Comparison of ENCODE assay signal across 10 mouse cellular contexts in the genomic region with DNA sequence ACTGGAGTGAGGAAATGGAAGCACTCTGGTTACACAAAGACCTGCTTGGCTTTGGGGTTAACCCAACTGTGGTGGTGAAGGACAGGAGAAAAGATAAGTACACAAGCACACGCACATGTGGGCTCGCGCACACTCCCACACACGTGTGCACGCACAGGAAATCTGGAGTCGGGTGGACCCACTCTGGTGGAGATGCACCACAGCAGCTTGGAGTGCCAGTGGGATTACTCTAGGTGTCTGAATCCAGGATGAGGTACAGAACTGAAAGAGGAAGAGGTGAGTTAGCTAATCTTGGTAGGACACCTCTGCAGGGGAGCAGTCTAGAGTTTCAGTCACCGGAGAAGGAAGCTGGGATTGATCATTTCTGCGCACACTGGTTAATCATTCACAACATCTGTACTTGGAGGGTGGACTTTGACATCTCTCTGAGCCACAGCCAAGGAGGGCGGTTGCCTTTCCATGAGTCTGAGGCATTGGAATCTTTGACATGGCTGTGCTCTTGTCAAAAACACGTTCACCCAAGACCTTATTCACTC. TPM values are rescaled to one million over a fixed set of nuclear protein-coding genes. Genes with fewer than 3 reads are reported as not detected.
DNase-seq lines count a peak whose midpoint lies in the region; ATAC-seq lines count a peak whose summit lies in the region.
"Had no signal": no experiment of that assay in that cellular context is flagged by ENCODE, and none has a peak within 500 bp of the region (broad histone marks: within the 10 kb centered on the region; RNA-seq: fewer than 3 reads in every experiment).

No protein-coding gene starts in this region.

- no peak overlapping the region for H3K9ac ChIP-seq in liver, embryonic 13.5 days
- H3K9ac ChIP-seq: embryonic facial prominence, embryonic 12.5 days; hindbrain, embryonic 13.5 days had no signal

- H3K27me3 ChIP-seq in liver, embryonic 13.5 days = no peaks in the 10 kb centered on the region
- H3K27me3 ChIP-seq: embryonic facial prominence, embryonic 12.5 days; hindbrain, embryonic 13.5 days had no signal

- peak overlapping the region; percentile 38; the same call in 1 of the 2 replicates for H3K4me2 ChIP-seq in liver, embryonic 13.5 days
- H3K4me2 ChIP-seq: embryonic facial prominence, embryonic 12.5 days; hindbrain, embryonic 13.5 days had no signal

- peak; percentile 42 for ATAC-seq in liver, embryonic 13.5 days (ENCODE audit: low read depth)

- peak; percentile 13 to 21 for DNase-seq in right cerebral cortex, postnatal 10 days (ENCODE audit: low spot score in 2 of 2)
- DNase-seq in right cerebral cortex, adult 18-20 months = no peak
- DNase-seq in kidney, adult 8-10 months = peak; percentile 86 to 91
- no peak for DNase-seq in liver, embryonic 13.5 days
- no peak for DNase-seq in cerebellum, adult 9-11 months
- DNase-seq in adrenal gland, postnatal 4 days (ENCODE audit: low spot score in 2 of 2) = no peak
- DNase-seq in testis, postnatal 14 days (ENCODE audit: low spot score) = no peak
- DNase-seq: thymus, postnatal 36 days had no signal

- no peaks in the 10 kb centered on the region for H3K9me3 ChIP-seq in liver, embryonic 13.5 days (replicated peaks)
- H3K9me3 ChIP-seq: embryonic facial prominence, embryonic 12.5 days; hindbrain, embryonic 13.5 days had no signal

- H3K4me3 ChIP-seq in liver, embryonic 13.5 days (replicated peaks) = no peak overlapping the region
- H3K4me3 ChIP-seq: embryonic facial prominence, embryonic 12.5 days; hindbrain, embryonic 13.5 days had no signal

- WGBS in liver, embryonic 13.5 days (ENCODE audit: insufficient replicate concordance) = 36% methylated on average over 10 of the region's 10 CpGs

- peaks cover 7% of the 10 kb centered on the region for H3K4me1 ChIP-seq in liver, embryonic 13.5 days (replicated peaks)

- H3K36me3 ChIP-seq in liver, embryonic 13.5 days = peaks cover 2% of the 10 kb centered on the region

- peak overlapping the region; percentile 73 for H3K27ac ChIP-seq in liver, embryonic 13.5 days
- H3K27ac ChIP-seq: embryonic facial prominence, embryonic 12.5 days; hindbrain, embryonic 13.5 days had no signal

RNA-seq across cellular contexts. Expression of a gene that starts 8.3 kb away (rescaled TPM):
- polyA plus RNA-seq in liver, embryonic 13.5 days (2015; fragmentation: Nextera tagmentation; extraction: Ambion mirVana) = 712 and 750 TPM in 2 replicates
- 1,000 to 10,000 TPM in 1 of 2 experiments, 100 to 1,000 TPM in 1; 949 to 1,134 TPM for total RNA-seq in adrenal gland, postnatal 4 days (2021)

RNA-seq across cellular contexts. Expression of a gene that starts 21.3 kb away (rescaled TPM):
- not detected in 2 replicates for polyA plus RNA-seq in liver, embryonic 13.5 days (2015; fragmentation: Nextera tagmentation; extraction: Ambion mirVana)
- under 1 TPM; 0.39 to 0.51 TPM for total RNA-seq in adrenal gland, postnatal 4 days (2021)

RNA-seq across cellular contexts. Expression of a gene that starts 38.5 kb away (rescaled TPM):
- polyA plus RNA-seq in liver, embryonic 13.5 days (2015; fragmentation: Nextera tagmentation; extraction: Ambion mirVana) = 7.8 and 8.7 TPM in 2 replicates
- total RNA-seq in adrenal gland, postnatal 4 days (2021) = 10 to 100 TPM; 34.5 to 35.6 TPM

Comparison
In these comparisons a context has a peak if more than half of its experiments do, and no peak if none do; other contexts are left out.
1. DNase-seq: peak in right cerebral cortex, postnatal 10 days (2 of 2) and kidney, adult 8-10 months (2 of 2); none in right cerebral cortex, adult 18-20 months (single experiment), liver, embryonic 13.5 days (single experiment), cerebellum, adult 9-11 months (single experiment), adrenal gland, postnatal 4 days (0 of 2) and testis, postnatal 14 days (single experiment).